Mouse (Mus musculus) midbrain, embryonic 16.5 days (tissue): Measurements from ENCODE around the gene Nipsnap3b. TPM values are rescaled to one million over a fixed set of nuclear protein-coding genes. Genes with fewer than 3 reads are reported as not detected.

Experiments used
- ATAC-seq: fragments of 200-750 bp; cut with Nextera tagmentation; 2 replicates; pipeline ENCODE4 v1.8.0; 2017; ENCODE audit warnings: moderate TSS enrichment
- H3K27ac ChIP-seq: fragments of 300-500 bp; sonication (generic); 2 replicates; pipeline ENCODE4 v1.5.1; 2014; ENCODE audit warnings: mild to moderate bottlenecking, low read length, mixed read lengths
- H3K27me3 ChIP-seq: fragments of 300-500 bp; sonication (generic); 2 replicates; pipeline ENCODE4 v1.6.1; 2014; ENCODE audit warnings: low read depth, low read length, mixed read lengths; ENCODE audit not compliant: control insufficient read depth, insufficient read depth
- H3K36me3 ChIP-seq: fragments of 300-500 bp; sonication (generic); 2 replicates; pipeline ENCODE4 v1.6.1; 2014; ENCODE audit warnings: mild to moderate bottlenecking, low read length, moderate library complexity, mixed read lengths; ENCODE audit not compliant: control insufficient read depth, insufficient read depth
- H3K4me1 ChIP-seq: fragments of 300-500 bp; sonication (generic); 2 replicates; pipeline ENCODE4 v1.6.1; 2014; ENCODE audit warnings: mild to moderate bottlenecking, low read length, mixed read lengths; ENCODE audit not compliant: control insufficient read depth, insufficient read depth
- H3K4me2 ChIP-seq: fragments of 300-500 bp; sonication (generic); 2 replicates; pipeline ENCODE4 v1.6.1; 2014; ENCODE audit warnings: mild to moderate bottlenecking, low read length, mixed read lengths
- H3K4me3 ChIP-seq: fragments of 300-500 bp; sonication (generic); 2 replicates; pipeline ENCODE4 v1.5.1; 2014; ENCODE audit warnings: low read depth, mild to moderate bottlenecking, low read length, moderate library complexity, mixed read lengths
- H3K9ac ChIP-seq: fragments of 300-500 bp; sonication (generic); 2 replicates; pipeline ENCODE4 v1.6.1; 2014; ENCODE audit warnings: low read depth, low read length, mixed read lengths
- H3K9me3 ChIP-seq: fragments of 300-500 bp; sonication (generic); replicated peaks from 2 replicates; pipeline ENCODE4 v1.6.1; 2014; ENCODE audit warnings: mild to moderate bottlenecking, low read length, mixed read lengths; ENCODE audit not compliant: control insufficient read depth, poor library complexity, severe bottlenecking
- WGBS: fragments of 180-500 bp; shearing (Covaris S2); extraction: QIAGEN DNeasy Blood & Tissue Kit; methylation state at CpG from one replicate; pipeline ENCODE4 v1.1.7; 2014; 5-methylcytosine and 5-hydroxymethylcytosine counted together
- polyA plus RNA-seq: library from polyadenylated mRNA; unstranded; fragments of >200 nt; fragmentation: Nextera tagmentation; extraction: Ambion mirVana; gene quantifications from 2 replicates; pipeline ENCODE4 v1.2.1, GENCODE M21; 2015

The Nipsnap3b gene
- 186 and 194 TPM in 2 replicates for polyA plus RNA-seq

DNA sequence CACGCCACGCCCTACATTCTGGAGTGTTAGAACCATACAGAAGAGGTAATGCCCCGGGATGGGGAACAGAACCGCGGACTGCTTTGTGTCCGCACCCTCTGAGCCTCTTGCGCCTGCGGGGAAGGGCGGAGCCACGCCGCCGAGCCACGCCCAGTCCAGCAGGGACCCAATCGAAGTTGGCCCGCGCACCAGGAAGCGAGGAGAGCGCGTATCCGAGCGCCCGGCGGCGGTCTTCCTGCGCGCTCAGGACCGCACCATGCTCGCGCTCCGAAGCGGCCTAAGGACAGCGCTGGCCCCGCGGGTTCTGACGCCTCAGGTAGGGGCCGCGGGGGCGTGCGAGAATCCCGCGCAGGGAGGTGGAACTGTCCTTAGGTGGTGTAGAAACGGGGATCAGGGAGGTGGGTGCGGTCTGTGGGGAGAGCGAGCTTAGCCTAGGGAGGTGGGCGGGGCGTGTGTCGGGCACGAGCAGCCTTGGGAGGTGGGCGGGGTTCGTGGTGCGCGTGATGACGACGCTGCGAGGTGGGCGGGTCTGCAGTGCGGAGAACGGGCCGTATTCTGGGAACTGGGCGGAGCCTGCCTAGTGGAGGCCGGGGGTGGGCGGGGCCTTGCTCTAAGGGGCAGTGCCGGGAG, at the start of gene Nipsnap3b:
Gene Nipsnap3b, plus strand, starts transcription at position 149 of the 630 bp plus-strand sequence.
- H3K27ac ChIP-seq: peak within 1 kb of the TSS; percentile 93
- ATAC-seq: peak; percentile 94
- no peaks in the 10 kb centered on the region for H3K27me3 ChIP-seq
- H3K36me3 ChIP-seq: peaks cover 10% of the 10 kb centered on the region
- under 1% methylated on average over 59 of the region's 63 CpGs for WGBS
- H3K4me2 ChIP-seq: peak within 1 kb of the TSS; percentile 62
- 0 out of 2 replicates have a peak, but pooled peaks cover 2% of the 10 kb centered on the region for H3K9me3 ChIP-seq
- peak within 1 kb of the TSS; percentile 69 for H3K4me3 ChIP-seq
- peaks cover 7% of the 10 kb centered on the region; the same call in 1 of the 2 replicates for H3K4me1 ChIP-seq
- H3K9ac ChIP-seq: peak within 1 kb of the TSS; percentile 85

DNA sequence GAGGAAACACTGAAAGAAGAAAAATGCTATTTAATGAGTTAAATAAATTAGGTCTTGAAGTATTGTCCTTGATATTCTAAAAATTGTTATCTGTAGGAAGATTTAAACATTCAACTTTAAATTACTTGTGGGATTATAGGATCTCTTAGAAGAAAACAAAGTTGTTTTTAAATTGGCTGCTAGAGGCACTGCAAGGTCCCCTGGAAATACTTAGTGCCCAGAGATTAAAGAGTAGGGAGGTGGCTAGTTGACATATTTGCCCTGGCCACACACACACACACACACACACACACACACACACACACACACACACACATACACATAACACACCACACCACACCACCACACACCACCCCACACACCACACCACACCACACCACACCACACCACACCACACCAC, 47.4 kb upstream of the Nipsnap3b start, which contains the start of gene Olfr270:
Gene Olfr270, plus strand, starts transcription at position 301 of the 400 bp plus-strand sequence.
- Histone ChIP-seq H3K9me3 (no peaks in the 10 kb centered on the region), H3K27ac (no peak within 1 kb of the TSS), H3K4me1 (no peaks in the 10 kb centered on the region), H3K36me3 (no peaks in the 10 kb centered on the region), H3K4me3 (no peak within 1 kb of the TSS), H3K27me3 (no peaks in the 10 kb centered on the region), H3K4me2 (no peak within 1 kb of the TSS), H3K9ac (no peak within 1 kb of the TSS)
- no peak for ATAC-seq

DNA sequence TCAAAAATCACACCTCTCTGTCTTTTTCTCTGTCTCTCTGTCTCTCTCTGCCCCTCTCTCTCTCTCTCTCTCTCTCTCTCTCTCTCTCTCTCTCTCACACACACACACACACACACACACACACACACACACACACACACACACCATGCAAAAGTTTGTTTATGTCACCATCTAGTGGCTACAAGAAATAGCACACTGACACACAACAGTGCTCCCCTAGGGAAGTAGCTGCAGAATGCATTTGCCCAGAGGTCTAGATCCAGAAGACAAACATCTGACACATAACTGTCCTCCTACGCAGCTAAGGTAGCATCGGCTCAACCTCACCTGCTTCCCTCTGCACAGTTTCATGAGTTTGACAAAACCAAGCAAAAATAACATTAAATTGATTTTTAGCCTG, 26.5 kb upstream of the Nipsnap3b start:
- ATAC-seq: peak; percentile 60; the same call in 1 of the 2 replicates
- 70% methylated on average over 2 of the region's 2 CpGs for WGBS
- Histone ChIP-seq H3K4me2 (no peak overlapping the region), H3K36me3 (no peaks in the 10 kb centered on the region), H3K27ac (no peak overlapping the region), H3K4me3 (no peak overlapping the region), H3K4me1 (no peaks in the 10 kb centered on the region), H3K27me3 (no peaks in the 10 kb centered on the region), H3K9me3 (no peaks in the 10 kb centered on the region), H3K9ac (no peak overlapping the region)

DNA sequence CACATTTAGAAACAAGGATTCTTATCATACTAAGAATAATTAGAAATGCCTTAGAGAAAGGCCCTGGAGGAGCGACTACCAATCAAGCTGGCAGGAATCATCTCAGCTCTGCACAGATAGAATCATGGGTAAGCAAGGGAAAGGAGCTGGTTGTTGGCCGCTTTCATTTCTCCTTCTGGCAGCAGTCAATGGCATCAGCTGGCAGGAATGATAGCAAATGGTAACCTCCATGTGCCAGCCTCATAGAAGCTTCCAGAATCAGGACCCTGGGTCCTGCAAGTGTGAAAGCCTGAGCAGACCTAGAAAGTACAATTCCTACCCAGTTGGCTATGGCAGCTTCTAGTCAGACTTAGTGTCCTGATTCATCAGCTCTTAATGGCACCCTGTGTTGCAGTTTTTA, 25.4 kb upstream of the Nipsnap3b start:
- ATAC-seq: no peak
- no peak overlapping the region for H3K4me3 ChIP-seq
- no peak overlapping the region for H3K9ac ChIP-seq
- H3K4me1 ChIP-seq: no peaks in the 10 kb centered on the region
- no peaks in the 10 kb centered on the region for H3K9me3 ChIP-seq
- H3K27me3 ChIP-seq: no peaks in the 10 kb centered on the region
- no peaks in the 10 kb centered on the region for H3K36me3 ChIP-seq
- no peak overlapping the region for H3K4me2 ChIP-seq
- WGBS: 85% methylated on average over 2 of the region's 2 CpGs
- H3K27ac ChIP-seq: no peak overlapping the region

DNA sequence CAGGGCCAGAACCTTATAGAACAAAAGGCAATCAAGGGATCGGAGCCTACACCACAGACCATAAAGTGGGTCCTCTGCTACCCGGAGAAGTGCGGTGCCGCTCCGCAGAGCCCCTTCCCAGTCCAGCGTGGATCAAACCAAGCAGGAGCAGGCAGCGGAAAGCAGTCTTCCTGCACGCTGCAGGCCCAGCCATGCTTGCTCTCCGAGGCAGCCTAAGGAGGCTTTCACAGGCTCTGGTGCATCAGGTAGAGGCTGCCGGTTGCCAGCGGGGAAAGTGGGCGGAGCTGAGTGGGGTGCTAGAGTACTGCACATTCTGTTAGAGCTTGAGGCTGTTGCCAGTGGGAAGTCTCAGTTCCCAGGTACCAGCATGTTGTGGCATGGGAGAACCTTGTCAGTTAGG, 22.4 kb upstream of the Nipsnap3b start, which contains the start of gene Nipsnap3a:
Gene Nipsnap3a, plus strand, starts transcription at position 25 of the 400 bp plus-strand sequence.
- Histone ChIP-seq H3K9me3 (no peaks in the 10 kb centered on the region), H3K9ac (peak within 1 kb of the TSS; percentile 18; the same call in 1 of the 2 replicates), H3K27ac (no peak within 1 kb of the TSS), H3K4me1 (no peaks in the 10 kb centered on the region), H3K4me2 (peak within 1 kb of the TSS; percentile 37), H3K4me3 (no peak within 1 kb of the TSS), H3K27me3 (no peaks in the 10 kb centered on the region), H3K36me3 (no peaks in the 10 kb centered on the region)
- peak; percentile 51; the same call in 1 of the 2 replicates for ATAC-seq
- 33% methylated on average over 12 of the region's 12 CpGs for WGBS

DNA sequence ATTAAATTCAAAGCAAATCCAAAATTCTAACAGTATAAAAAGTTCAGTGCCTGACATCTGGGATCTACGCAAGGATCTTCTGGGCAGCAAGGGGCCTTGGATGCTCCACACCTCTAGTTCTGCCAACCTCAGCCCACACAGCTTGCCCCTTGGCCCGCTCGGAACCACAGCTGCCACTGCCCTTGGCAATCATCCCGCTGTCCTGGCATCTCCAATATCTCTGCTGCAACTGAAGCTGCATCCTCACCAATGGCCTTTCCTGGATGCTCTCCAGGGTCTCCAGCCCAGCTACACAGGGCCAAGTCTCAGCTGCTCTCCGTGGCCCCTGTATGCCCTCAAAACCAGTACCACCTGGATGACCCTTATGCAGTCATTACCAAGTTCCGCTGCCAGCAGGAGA, 12.2 kb upstream of the Nipsnap3b start:
- no peak overlapping the region for H3K27ac ChIP-seq
- ATAC-seq: no peak
- H3K27me3 ChIP-seq: no peaks in the 10 kb centered on the region
- H3K4me1 ChIP-seq: no peaks in the 10 kb centered on the region
- no peak overlapping the region for H3K4me2 ChIP-seq
- no peak overlapping the region for H3K9ac ChIP-seq
- whole genome bisulfite sequencing: 92% methylated on average over 6 of the region's 6 CpGs
- H3K36me3 ChIP-seq: no peaks in the 10 kb centered on the region
- H3K9me3 ChIP-seq: no peaks in the 10 kb centered on the region
- no peak overlapping the region for H3K4me3 ChIP-seq

GRCm38 (mm10) chr4:53000154-53000553, 11.5 kb upstream of the Nipsnap3b start:
- Histone ChIP-seq H3K27ac (no peak overlapping the region), H3K9ac (no peak overlapping the region), H3K4me1 (no peaks in the 10 kb centered on the region), H3K27me3 (no peaks in the 10 kb centered on the region), H3K9me3 (no peaks in the 10 kb centered on the region), H3K4me2 (no peak overlapping the region), H3K36me3 (no peaks in the 10 kb centered on the region), H3K4me3 (no peak overlapping the region)
- 88% methylated on average over 8 of the region's 8 CpGs for WGBS
- ATAC-seq: no peak

- H3K36me3 ChIP-seq: no peaks in the 10 kb centered on the region
- H3K27me3 ChIP-seq: no peaks in the 10 kb centered on the region
- H3K9me3 ChIP-seq: no peaks in the 10 kb centered on the region
- ATAC-seq: no peak
- no peak overlapping the region for H3K27ac ChIP-seq
- H3K4me2 ChIP-seq: no peak overlapping the region
- no peak overlapping the region for H3K4me3 ChIP-seq
- 74% methylated on average over 4 of the region's 4 CpGs for WGBS
- peaks cover 7% of the 10 kb centered on the region; the same call in 1 of the 2 replicates for H3K4me1 ChIP-seq
- no peak overlapping the region for H3K9ac ChIP-seq
These were observed 2.5 kb upstream of the Nipsnap3b start for GRCm38 (mm10) chr4:53009183-53009582.

DNA sequence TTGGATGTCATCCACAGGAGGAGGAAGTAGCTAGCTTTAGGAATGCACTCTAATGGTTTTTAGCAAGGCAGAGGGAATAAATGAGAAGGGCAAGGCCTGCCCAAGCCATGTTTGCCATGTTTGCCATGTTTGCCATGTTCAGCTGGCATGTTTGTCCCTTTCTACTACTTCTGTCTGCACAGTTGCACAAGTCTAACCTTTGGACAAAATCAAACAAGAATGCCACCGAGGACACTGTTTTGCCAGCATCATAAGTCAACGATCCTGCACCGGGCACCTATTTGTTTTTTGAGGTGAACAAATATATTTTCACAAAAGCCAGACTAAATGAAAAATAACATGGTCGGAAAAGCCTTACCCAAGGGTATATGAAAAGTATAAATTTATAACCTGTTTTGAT, 1.8 kb upstream of the Nipsnap3b start:
- Histone ChIP-seq H3K27me3 (no peaks in the 10 kb centered on the region), H3K9me3 (no peaks in the 10 kb centered on the region), H3K36me3 (peaks cover under 1% of the 10 kb centered on the region; the same call in 1 of the 2 replicates), H3K9ac (no peak overlapping the region), H3K4me2 (no peak overlapping the region), H3K4me3 (no peak overlapping the region), H3K27ac (no peak overlapping the region), H3K4me1 (peaks cover 7% of the 10 kb centered on the region; the same call in 1 of the 2 replicates)
- no peak for ATAC-seq
- WGBS: 93% methylated on average over 4 of the region's 4 CpGs
